Mouse (Mus musculus): ENCODE data around the gene Gpx4. TPM values are rescaled to one million over a fixed set of nuclear protein-coding genes. Genes with fewer than 3 reads are reported as not detected.

Gene Gpx4
- polyA plus RNA-seq, 1 experiment: 376 TPM

DNA sequence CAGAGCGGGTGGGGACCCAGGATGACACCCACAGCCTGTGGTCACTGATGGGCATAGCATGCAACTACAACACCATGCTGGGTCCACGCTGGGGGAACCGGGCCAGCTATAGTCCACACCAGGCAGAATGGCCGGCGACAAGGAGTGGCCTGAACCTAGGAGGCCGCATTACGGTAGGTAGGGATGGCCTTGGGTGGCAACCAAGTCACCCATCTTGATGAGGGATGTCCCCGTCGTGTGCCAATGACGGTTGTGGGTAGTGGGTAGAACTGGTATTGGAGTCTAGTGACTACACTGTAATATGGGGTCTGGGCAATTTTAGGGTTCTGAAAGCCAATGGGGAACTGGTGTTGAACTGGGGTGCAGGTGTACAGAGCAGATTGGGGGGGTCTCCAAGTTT is 30.0 kb upstream of the Gpx4 start:
- TF ChIP-seq POLR2A (IDR thresholded peaks at IDR 0.05; ENCODE audit: borderline replicate concordance, extremely low read depth, insufficient read depth, insufficient read length, poor library complexity, severe bottlenecking) (no peak), CTCF (IDR thresholded peaks at IDR 0.05; ENCODE audit: borderline replicate concordance, extremely low read depth, insufficient read depth, insufficient read length) (no peak)
- no peak for DNase-seq (ENCODE audit: low read depth)

DNA sequence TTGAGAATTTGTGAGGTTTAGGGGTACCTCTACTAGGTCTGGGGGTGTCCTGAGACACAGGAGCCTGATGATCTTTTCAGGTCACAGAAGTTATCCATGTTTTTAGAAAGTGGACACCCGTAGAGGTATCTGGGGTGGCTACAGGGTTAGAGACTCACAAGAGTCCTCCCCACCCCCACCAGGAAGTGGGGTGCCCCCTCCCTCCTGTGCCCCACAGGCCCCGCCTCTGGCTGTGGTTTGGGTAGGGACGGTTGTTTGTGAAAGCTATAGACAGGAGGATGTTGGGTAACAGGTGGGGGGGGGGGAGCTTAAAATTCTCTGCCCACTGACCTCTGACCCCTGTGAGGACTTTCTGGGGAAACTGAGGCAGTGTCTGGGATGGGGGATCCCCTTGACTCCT is 29.6 kb upstream of the Gpx4 start:
- TF ChIP-seq POLR2A (IDR thresholded peaks at IDR 0.05; ENCODE audit: borderline replicate concordance, extremely low read depth, insufficient read depth, insufficient read length, poor library complexity, severe bottlenecking) (no peak), CTCF (IDR thresholded peaks at IDR 0.05; ENCODE audit: borderline replicate concordance, extremely low read depth, insufficient read depth, insufficient read length) (no peak)
- DNase-seq (ENCODE audit: low read depth): no peak

GRCm38 (mm10) chr10:80017771-80018170 is 29.2 kb upstream of the Gpx4 start:
- TF ChIP-seq POLR2A (IDR thresholded peaks at IDR 0.05; ENCODE audit: borderline replicate concordance, extremely low read depth, insufficient read depth, insufficient read length, poor library complexity, severe bottlenecking) (no peak), CTCF (IDR thresholded peaks at IDR 0.05; ENCODE audit: borderline replicate concordance, extremely low read depth, insufficient read depth, insufficient read length) (no peak)
- no peak for DNase-seq (ENCODE audit: low read depth)

DNA sequence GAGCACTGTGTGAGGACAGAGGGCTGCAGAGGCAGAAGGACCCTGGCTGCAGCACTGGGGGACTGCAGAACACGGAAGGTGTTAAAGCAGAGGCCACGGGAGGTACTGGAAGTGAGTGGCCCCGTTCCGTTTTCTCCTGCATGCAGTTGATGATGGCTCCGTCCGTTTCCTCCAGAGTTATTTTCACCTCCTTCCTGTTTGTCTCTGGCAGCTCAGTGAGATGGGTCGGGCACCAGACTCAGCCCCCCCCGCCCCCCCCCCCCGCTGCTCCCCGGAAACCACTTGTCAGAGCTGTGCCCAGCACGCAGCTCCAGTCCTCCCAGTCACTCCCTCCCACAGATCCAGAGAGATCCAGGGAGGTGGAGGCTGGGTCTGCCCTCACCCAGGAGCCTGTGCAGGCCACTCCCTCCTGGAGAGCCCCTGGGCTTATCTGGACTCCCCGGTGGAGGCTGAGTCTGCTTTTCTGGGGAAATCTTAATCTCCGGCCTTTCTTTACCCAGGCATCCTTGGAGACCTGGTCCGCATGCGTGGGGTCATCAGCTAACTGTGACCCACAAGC is 28.1 kb upstream of the Gpx4 start:
- DNase-seq (ENCODE audit: low read depth): no peak
- TF ChIP-seq CTCF (IDR thresholded peaks at IDR 0.05; ENCODE audit: borderline replicate concordance, extremely low read depth, insufficient read depth, insufficient read length) (no peak), POLR2A (IDR thresholded peaks at IDR 0.05; ENCODE audit: borderline replicate concordance, extremely low read depth, insufficient read depth, insufficient read length, poor library complexity, severe bottlenecking) (no peak)

- TF ChIP-seq CTCF (IDR thresholded peaks at IDR 0.05; ENCODE audit: borderline replicate concordance, extremely low read depth, insufficient read depth, insufficient read length) (0 out of 2 replicates have a peak, but pooled peaks have one; percentile 7), POLR2A (IDR thresholded peaks at IDR 0.05; ENCODE audit: borderline replicate concordance, extremely low read depth, insufficient read depth, insufficient read length, poor library complexity, severe bottlenecking) (no peak)
- DNase-seq (ENCODE audit: low read depth): no peak
These were observed 27.4 kb upstream of the Gpx4 start for GRCm38 (mm10) chr10:80019471-80020131.

DNA sequence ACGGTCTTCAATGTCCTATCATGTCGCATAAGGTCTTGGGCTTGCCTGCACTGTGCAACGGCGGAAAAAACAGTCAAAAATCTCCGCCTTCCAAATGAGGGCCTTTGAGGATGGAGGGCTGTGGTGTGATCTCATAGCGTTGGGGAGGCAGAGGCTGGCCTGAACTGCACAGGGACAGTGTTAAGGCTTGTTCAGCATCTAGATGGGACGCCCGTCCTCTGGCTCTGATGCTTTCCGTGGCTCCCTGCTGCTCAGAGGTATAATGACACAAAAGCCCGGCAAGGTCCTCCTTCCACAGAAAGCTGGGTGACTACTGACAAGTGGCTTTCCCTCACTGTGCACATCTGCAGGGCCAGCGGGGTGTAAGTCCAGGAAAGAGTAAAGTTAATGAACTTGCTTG is 26.8 kb upstream of the Gpx4 start:
- TF ChIP-seq CTCF (IDR thresholded peaks at IDR 0.05; ENCODE audit: borderline replicate concordance, extremely low read depth, insufficient read depth, insufficient read length) (no peak), POLR2A (IDR thresholded peaks at IDR 0.05; ENCODE audit: borderline replicate concordance, extremely low read depth, insufficient read depth, insufficient read length, poor library complexity, severe bottlenecking) (no peak)
- DNase-seq (ENCODE audit: low read depth): no peak

DNA sequence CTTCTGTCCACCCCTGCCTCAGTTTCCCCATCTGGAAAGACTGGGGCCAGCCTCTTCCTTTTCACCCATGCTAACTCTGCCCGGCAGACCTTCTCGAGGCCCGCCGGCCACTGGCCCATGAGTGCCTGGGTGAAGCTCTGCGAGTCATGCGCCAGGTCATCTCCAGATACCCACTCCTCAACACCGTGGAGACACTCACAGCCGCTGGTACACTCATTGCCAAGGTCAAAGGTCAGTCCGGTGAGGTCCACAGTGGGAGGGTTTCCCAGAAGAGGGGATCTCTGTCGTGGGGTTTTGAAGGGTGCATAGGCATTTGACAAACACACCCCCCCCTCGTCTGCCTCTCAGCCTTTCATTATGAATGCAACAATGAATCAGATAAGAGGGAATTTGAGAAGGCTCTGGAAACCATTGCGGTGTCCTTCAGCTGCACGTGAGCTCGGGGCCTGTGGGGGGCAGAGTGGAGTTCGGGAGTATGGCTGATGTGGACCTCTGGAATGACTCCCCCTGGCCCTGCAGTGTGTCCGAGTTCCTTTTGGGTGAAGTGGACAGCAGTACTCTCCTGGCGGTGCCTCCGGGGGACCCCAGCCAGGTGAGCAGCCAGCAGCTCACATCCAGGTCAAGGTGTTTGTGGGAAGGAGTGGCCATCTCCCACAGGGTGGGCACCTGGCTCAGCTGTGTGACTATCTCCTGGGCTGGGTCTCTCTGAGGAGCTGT is 26.2 kb upstream of the Gpx4 start:
- no peak for TF ChIP-seq POLR2A (IDR thresholded peaks at IDR 0.05; ENCODE audit: borderline replicate concordance, extremely low read depth, insufficient read depth, insufficient read length, poor library complexity, severe bottlenecking)
- no peak for TF ChIP-seq CTCF (IDR thresholded peaks at IDR 0.05; ENCODE audit: borderline replicate concordance, extremely low read depth, insufficient read depth, insufficient read length)
- no peak for DNase-seq (ENCODE audit: low read depth)

DNA sequence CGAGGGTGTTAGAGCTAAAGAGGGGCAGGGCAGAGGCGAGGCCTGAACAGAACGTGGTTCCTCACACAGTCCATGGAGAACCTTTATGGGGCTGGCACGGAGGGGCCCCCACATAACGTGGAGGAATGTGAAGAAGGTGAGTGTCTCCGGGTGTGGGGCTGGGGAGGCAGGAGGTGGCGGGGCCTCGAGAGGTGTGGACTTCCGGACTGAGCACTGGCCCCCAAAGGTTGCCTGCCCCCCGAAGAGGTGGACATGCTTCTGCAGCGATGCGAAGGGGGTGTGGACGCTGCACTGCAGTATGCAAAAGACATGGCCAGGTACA is 25.7 kb upstream of the Gpx4 start:
- no peak for TF ChIP-seq POLR2A (IDR thresholded peaks at IDR 0.05; ENCODE audit: borderline replicate concordance, extremely low read depth, insufficient read depth, insufficient read length, poor library complexity, severe bottlenecking)
- no peak for TF ChIP-seq CTCF (IDR thresholded peaks at IDR 0.05; ENCODE audit: borderline replicate concordance, extremely low read depth, insufficient read depth, insufficient read length)
- no peak for DNase-seq (ENCODE audit: low read depth)

DNA sequence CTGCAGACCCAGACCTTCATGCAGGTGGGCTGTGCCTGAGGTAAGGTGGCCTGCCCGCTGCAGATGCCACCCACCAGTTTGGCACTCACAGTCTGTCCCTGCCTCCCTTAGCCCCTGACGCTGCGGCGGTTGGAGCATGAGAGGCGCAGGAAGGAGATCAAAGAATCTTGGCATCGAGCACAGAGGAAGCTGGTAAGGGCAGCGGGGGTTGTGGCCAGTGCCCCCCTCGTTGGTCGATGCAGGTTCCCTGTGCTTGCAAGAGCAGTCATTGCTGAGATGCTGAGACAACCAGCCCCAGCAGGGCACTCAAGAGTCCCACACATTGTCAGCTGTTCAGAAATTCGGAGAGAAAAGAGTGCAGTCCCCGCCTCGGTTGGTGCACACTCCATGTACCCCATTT is 24.8 kb upstream of the Gpx4 start:
- DNase-seq (ENCODE audit: low read depth): no peak

GRCm38 (mm10) chr10:80022806-80023205 is 24.2 kb upstream of the Gpx4 start:
- no peak for DNase-seq (ENCODE audit: low read depth)
- no peak for TF ChIP-seq CTCF (IDR thresholded peaks at IDR 0.05; ENCODE audit: borderline replicate concordance, extremely low read depth, insufficient read depth, insufficient read length)
- no peak for TF ChIP-seq POLR2A (IDR thresholded peaks at IDR 0.05; ENCODE audit: borderline replicate concordance, extremely low read depth, insufficient read depth, insufficient read length, poor library complexity, severe bottlenecking)

More for the DNA sequence above, 24.8 kb upstream of the Gpx4 start:
- no peak for TF ChIP-seq CTCF (IDR thresholded peaks at IDR 0.05; ENCODE audit: borderline replicate concordance, extremely low read depth, insufficient read depth, insufficient read length)
- TF ChIP-seq POLR2A (IDR thresholded peaks at IDR 0.05; ENCODE audit: borderline replicate concordance, extremely low read depth, insufficient read depth, insufficient read length, poor library complexity, severe bottlenecking): no peak

- no peak for DNase-seq (ENCODE audit: low read depth)
These were observed 23.2 kb upstream of the Gpx4 start for GRCm38 (mm10) chr10:80023758-80024157.

More at GRCm38 (mm10) chr10:80023758-80024157, 23.2 kb upstream of the Gpx4 start:
- no peak for TF ChIP-seq CTCF (IDR thresholded peaks at IDR 0.05; ENCODE audit: borderline replicate concordance, extremely low read depth, insufficient read depth, insufficient read length)
- no peak for TF ChIP-seq POLR2A (IDR thresholded peaks at IDR 0.05; ENCODE audit: borderline replicate concordance, extremely low read depth, insufficient read depth, insufficient read length, poor library complexity, severe bottlenecking)

Measured in brain, embryonic 14.5 days (tissue).